Mouse (Mus musculus): ENCODE measurements around the gene Ap2b1. TPM values are rescaled to one million over a fixed set of nuclear protein-coding genes. Genes with fewer than 3 reads are reported as not detected.
"Not testable (repeated sequence)": the region's sequence is repeated elsewhere in the genome, so short reads cannot be mapped to it uniquely, and the experiment has no call there.

The Ap2b1 gene
- polyA plus RNA-seq, 1 experiment: 64.7 TPM

DNA sequence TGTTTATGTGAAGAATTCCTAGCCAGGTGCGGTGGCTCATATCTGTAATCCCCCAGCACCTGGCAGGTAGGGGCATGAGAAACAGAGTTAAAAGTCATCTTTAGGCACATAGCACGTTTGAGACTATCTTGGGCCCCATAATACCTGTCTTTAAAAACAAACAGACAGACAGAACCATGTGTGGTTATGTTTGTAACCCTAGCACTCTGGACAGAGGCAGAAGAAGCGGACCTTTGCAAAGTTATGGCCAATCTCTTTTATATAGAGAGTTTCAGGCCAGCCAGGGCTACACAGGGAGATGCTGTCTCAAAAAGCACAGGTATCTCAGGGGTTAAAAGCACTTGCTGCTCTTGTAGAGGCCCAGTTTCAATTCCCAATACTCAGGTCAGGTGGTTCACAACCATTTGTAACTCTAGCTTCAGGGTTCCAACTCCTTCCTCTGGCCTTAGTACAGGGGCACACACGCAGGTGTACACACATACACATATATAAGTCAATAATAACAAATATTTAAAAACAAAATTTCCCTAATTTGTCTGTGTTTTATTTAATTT, 8.0 kb downstream of the Ap2b1 start:
- Histone ChIP-seq H3K36me3 (ENCODE audit: control insufficient read depth, insufficient read depth) (peaks cover 5% of the 10 kb centered on the region), H3K79me2 (ENCODE audit: control insufficient read depth, insufficient read depth) (peaks cover 71% of the 10 kb centered on the region), H3K4me2 (ENCODE audit: low read depth) (no peak overlapping the region), H3K4me3 (no peak overlapping the region), H3K27me3 (ENCODE audit: control insufficient read depth, insufficient read depth, insufficient read length) (no peaks in the 10 kb centered on the region), H3ac (ENCODE audit: control insufficient read depth, insufficient read length) (no peak overlapping the region)
- TF ChIP-seq E2F4 (IDR thresholded peaks at IDR 0.05; ENCODE audit: insufficient read depth) (no peak), CEBPB (IDR thresholded peaks at IDR 0.05; ENCODE audit: insufficient read depth, poor library complexity, severe bottlenecking) (no peak), POLR2A (IDR thresholded peaks at IDR 0.05; ENCODE audit: insufficient read length, low read depth) (no peak), REST (IDR thresholded peaks at IDR 0.05; ENCODE audit: insufficient read depth, insufficient read length) (no peak), POLR2AphosphoS2 (IDR thresholded peaks at IDR 0.05; ENCODE audit: insufficient read length, low read depth) (no peak), SRF (IDR thresholded peaks at IDR 0.05; ENCODE audit: control insufficient read depth, insufficient read length, low read depth) (no peak), USF1 (IDR thresholded peaks at IDR 0.05; ENCODE audit: low read depth) (no peak), MAX (IDR thresholded peaks at IDR 0.05; ENCODE audit: low read depth) (no peak), TCF3 (IDR thresholded peaks at IDR 0.05; ENCODE audit: insufficient read length, low read depth) (no peak), TCF12 (IDR thresholded peaks at IDR 0.05; ENCODE audit: insufficient read depth, poor library complexity, severe bottlenecking) (no peak), MYOD1 (IDR thresholded peaks at IDR 0.05; ENCODE audit: control insufficient read depth in 1 of 3, insufficient read length in 2 of 3, low read depth in 2 of 3) (no peak), MYOG (IDR thresholded peaks at IDR 0.05; ENCODE audit: control insufficient read depth in 1 of 3, insufficient read depth in 1 of 3, insufficient read length in 2 of 3, low read depth in 2 of 3) (no peak)

DNA sequence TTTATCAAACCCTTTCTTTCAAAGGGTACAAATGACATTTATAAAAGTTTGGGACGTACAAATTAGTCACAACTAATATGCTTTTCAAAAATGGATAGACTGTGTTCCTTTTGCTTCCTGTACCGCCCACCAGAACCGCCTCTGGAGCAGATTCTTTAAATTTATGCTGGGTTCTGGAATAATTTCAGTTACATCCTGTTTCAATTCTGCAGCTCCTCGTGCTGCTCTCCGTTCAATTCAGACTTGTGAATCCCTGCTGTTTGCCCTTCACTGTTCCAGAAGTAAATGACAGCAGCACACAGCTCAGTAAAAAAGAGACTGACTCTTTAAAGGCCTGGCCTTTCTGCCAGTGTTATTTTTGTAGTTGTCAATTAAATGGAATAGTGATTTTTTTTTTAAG, 13.6 kb downstream of the Ap2b1 start:
- Histone ChIP-seq H3K4me3 (no peak overlapping the region), H3K4me2 (ENCODE audit: low read depth) (no peak overlapping the region), H3K79me2 (ENCODE audit: control insufficient read depth, insufficient read depth) (peaks cover 58% of the 10 kb centered on the region), H3ac (ENCODE audit: control insufficient read depth, insufficient read length) (no peak overlapping the region), H3K27me3 (ENCODE audit: control insufficient read depth, insufficient read depth, insufficient read length) (no peaks in the 10 kb centered on the region), H3K36me3 (ENCODE audit: control insufficient read depth, insufficient read depth) (peaks cover 15% of the 10 kb centered on the region)
- TF ChIP-seq MAX (IDR thresholded peaks at IDR 0.05; ENCODE audit: low read depth) (no peak), MYOD1 (IDR thresholded peaks at IDR 0.05; ENCODE audit: control insufficient read depth in 1 of 3, insufficient read length in 2 of 3, low read depth in 2 of 3) (no peak), TCF3 (IDR thresholded peaks at IDR 0.05; ENCODE audit: insufficient read length, low read depth) (no peak), TCF12 (IDR thresholded peaks at IDR 0.05; ENCODE audit: insufficient read depth, poor library complexity, severe bottlenecking) (no peak), MYOG (IDR thresholded peaks at IDR 0.05; ENCODE audit: control insufficient read depth in 1 of 3, insufficient read depth in 1 of 3, insufficient read length in 2 of 3, low read depth in 2 of 3) (no peak), CEBPB (IDR thresholded peaks at IDR 0.05; ENCODE audit: insufficient read depth, poor library complexity, severe bottlenecking) (no peak), POLR2AphosphoS2 (IDR thresholded peaks at IDR 0.05; ENCODE audit: insufficient read length, low read depth) (no peak), E2F4 (IDR thresholded peaks at IDR 0.05; ENCODE audit: insufficient read depth) (no peak), POLR2A (IDR thresholded peaks at IDR 0.05; ENCODE audit: insufficient read length, low read depth) (no peak), SRF (IDR thresholded peaks at IDR 0.05; ENCODE audit: control insufficient read depth, insufficient read length, low read depth) (no peak), REST (IDR thresholded peaks at IDR 0.05; ENCODE audit: insufficient read depth, insufficient read length) (no peak), USF1 (IDR thresholded peaks at IDR 0.05; ENCODE audit: low read depth) (no peak)

DNA sequence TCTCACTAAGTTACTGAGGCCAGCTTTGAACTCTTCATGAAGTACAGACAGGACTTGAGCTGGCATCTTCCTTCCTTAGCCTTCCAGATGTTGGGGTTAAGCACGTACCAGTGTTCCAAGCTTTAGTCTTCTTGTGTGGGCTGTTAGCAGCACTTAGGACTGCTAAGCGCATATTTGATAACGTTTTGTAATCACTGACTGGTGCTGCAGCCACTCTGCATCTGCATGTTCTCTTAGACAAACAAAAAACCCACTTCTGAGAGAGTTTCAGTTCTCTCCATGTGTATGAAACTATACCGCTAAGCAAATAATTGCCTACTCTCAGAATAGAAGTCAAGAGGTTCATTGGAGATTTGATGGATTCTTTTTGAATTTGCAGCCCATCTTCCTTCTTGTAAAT, 20.2 kb downstream of the Ap2b1 start:
- peaks cover 13% of the 10 kb centered on the region for H3K79me2 ChIP-seq (ENCODE audit: control insufficient read depth, insufficient read depth)
- no peak overlapping the region for H3ac ChIP-seq (ENCODE audit: control insufficient read depth, insufficient read length)
- no peak overlapping the region for H3K4me2 ChIP-seq (ENCODE audit: low read depth)
- TF ChIP-seq POLR2AphosphoS2 (IDR thresholded peaks at IDR 0.05; ENCODE audit: insufficient read length, low read depth): no peak
- TF ChIP-seq MYOG (IDR thresholded peaks at IDR 0.05; ENCODE audit: control insufficient read depth in 1 of 3, insufficient read depth in 1 of 3, insufficient read length in 2 of 3, low read depth in 2 of 3): no peak
- no peak for TF ChIP-seq TCF3 (IDR thresholded peaks at IDR 0.05; ENCODE audit: insufficient read length, low read depth)
- no peak for TF ChIP-seq USF1 (IDR thresholded peaks at IDR 0.05; ENCODE audit: low read depth)
- TF ChIP-seq TCF12 (IDR thresholded peaks at IDR 0.05; ENCODE audit: insufficient read depth, poor library complexity, severe bottlenecking): no peak
- TF ChIP-seq E2F4 (IDR thresholded peaks at IDR 0.05; ENCODE audit: insufficient read depth): no peak
- TF ChIP-seq REST (IDR thresholded peaks at IDR 0.05; ENCODE audit: insufficient read depth, insufficient read length): no peak
- TF ChIP-seq MAX (IDR thresholded peaks at IDR 0.05; ENCODE audit: low read depth): no peak
- TF ChIP-seq SRF (IDR thresholded peaks at IDR 0.05; ENCODE audit: control insufficient read depth, insufficient read length, low read depth): no peak
- TF ChIP-seq CEBPB (IDR thresholded peaks at IDR 0.05; ENCODE audit: insufficient read depth, poor library complexity, severe bottlenecking): no peak
- TF ChIP-seq POLR2A (IDR thresholded peaks at IDR 0.05; ENCODE audit: insufficient read length, low read depth): no peak
- TF ChIP-seq MYOD1 (IDR thresholded peaks at IDR 0.05; ENCODE audit: control insufficient read depth in 1 of 3, insufficient read length in 2 of 3, low read depth in 2 of 3): no peak
- no peak overlapping the region for H3K4me3 ChIP-seq
- peaks cover 29% of the 10 kb centered on the region for H3K36me3 ChIP-seq (ENCODE audit: control insufficient read depth, insufficient read depth)
- H3K27me3 ChIP-seq (ENCODE audit: control insufficient read depth, insufficient read depth, insufficient read length): no peaks in the 10 kb centered on the region

DNA sequence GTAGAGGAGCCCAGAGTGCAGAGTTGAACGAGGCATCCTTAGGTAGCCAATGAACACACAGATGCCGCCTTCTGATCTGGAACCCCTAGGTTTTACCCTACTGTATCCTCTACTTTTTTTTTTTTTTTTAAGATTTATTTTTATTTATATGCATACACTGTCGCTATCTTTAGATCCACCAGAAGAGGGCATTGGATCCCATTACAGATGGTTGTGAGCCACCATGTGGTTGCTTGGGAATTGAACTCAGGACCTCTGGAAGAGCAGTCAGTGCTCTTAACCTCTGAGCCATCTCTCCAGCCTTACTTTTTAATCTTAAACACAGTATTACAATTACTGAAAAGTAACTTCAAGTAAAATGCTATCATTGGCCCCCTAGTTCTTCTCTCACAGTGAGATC, 27.9 kb downstream of the Ap2b1 start:
- H3K79me2 ChIP-seq (ENCODE audit: control insufficient read depth, insufficient read depth); H3K27me3 ChIP-seq (ENCODE audit: control insufficient read depth, insufficient read depth, insufficient read length); H3K4me3 ChIP-seq; H3ac ChIP-seq (ENCODE audit: control insufficient read depth, insufficient read length); H3K4me2 ChIP-seq (ENCODE audit: low read depth): not testable (repeated sequence)
- peaks cover 42% of the 10 kb centered on the region for H3K36me3 ChIP-seq (ENCODE audit: control insufficient read depth, insufficient read depth)

DNA sequence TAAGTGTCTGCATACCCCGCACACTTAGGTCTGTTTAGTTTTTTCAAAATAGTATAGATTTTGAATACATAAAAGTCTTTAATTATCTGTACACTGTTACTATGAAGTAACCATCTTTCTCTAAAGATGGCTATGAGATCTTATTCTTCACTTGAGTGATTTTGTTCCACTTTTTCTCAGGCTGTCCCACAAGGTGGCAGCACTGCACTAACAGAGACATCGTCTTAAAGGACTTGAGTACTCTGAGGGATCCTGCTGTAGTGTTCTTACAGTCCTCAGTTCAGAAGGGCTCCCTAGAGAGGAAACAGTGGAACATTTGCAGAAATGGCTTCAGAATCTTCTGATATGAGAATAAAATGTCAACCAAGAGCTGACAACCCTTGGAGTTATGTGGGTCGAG, 28.6 kb downstream of the Ap2b1 start:
- Histone ChIP-seq H3K79me2 (ENCODE audit: control insufficient read depth, insufficient read depth) (peaks cover 4% of the 10 kb centered on the region), H3K4me3 (no peak overlapping the region), H3ac (ENCODE audit: control insufficient read depth, insufficient read length) (no peak overlapping the region), H3K4me2 (ENCODE audit: low read depth) (no peak overlapping the region), H3K27me3 (ENCODE audit: control insufficient read depth, insufficient read depth, insufficient read length) (no peaks in the 10 kb centered on the region), H3K36me3 (ENCODE audit: control insufficient read depth, insufficient read depth) (peaks cover 36% of the 10 kb centered on the region)
- TF ChIP-seq USF1 (IDR thresholded peaks at IDR 0.05; ENCODE audit: low read depth) (no peak), TCF12 (IDR thresholded peaks at IDR 0.05; ENCODE audit: insufficient read depth, poor library complexity, severe bottlenecking) (no peak), TCF3 (IDR thresholded peaks at IDR 0.05; ENCODE audit: insufficient read length, low read depth) (no peak), CEBPB (IDR thresholded peaks at IDR 0.05; ENCODE audit: insufficient read depth, poor library complexity, severe bottlenecking) (no peak), REST (IDR thresholded peaks at IDR 0.05; ENCODE audit: insufficient read depth, insufficient read length) (no peak), POLR2A (IDR thresholded peaks at IDR 0.05; ENCODE audit: insufficient read length, low read depth) (no peak), POLR2AphosphoS2 (IDR thresholded peaks at IDR 0.05; ENCODE audit: insufficient read length, low read depth) (no peak), MAX (IDR thresholded peaks at IDR 0.05; ENCODE audit: low read depth) (no peak)
